Mouse (Mus musculus): ENCODE data around the gene Trim61. TPM values are rescaled to one million over a fixed set of nuclear protein-coding genes. Genes with fewer than 3 reads are reported as not detected.

The Trim61 gene
- polyA plus RNA-seq, 2 experiments = 0.26 TPM; not detected in 1

GRCm38 (mm10) chr8:65062195-65062594 is 43.9 kb upstream of the Trim61 start:
- DNase-seq (ENCODE audit: low spot score) (no peak), ATAC-seq (ENCODE audit: low FRiP score, low read depth) (no peak)
- H3K27ac ChIP-seq (replicated peaks; ENCODE audit: low read depth, low read length) = no peak overlapping the region
- no peak overlapping the region for H3K4me3 ChIP-seq (replicated peaks; ENCODE audit: low read length)
- no peak overlapping the region for H3K9ac ChIP-seq (ENCODE audit: low read depth, low read length, severe bottlenecking)
- H3K36me3 ChIP-seq (ENCODE audit: control insufficient read depth, insufficient read depth, low read length) = no peaks in the 10 kb centered on the region
- H3K4me2 ChIP-seq (replicated peaks; ENCODE audit: low read depth, low read length, severe bottlenecking) = no peak overlapping the region
- WGBS = 78% methylated on average over 4 of the region's 4 CpGs
- no peaks in the 10 kb centered on the region for H3K27me3 ChIP-seq (ENCODE audit: control insufficient read depth, insufficient read depth, low read length)
- H3K4me1 ChIP-seq (ENCODE audit: control insufficient read depth, insufficient read depth, low read length) = no peaks in the 10 kb centered on the region
- H3K9me3 ChIP-seq (ENCODE audit: control insufficient read depth, low read length) = no peaks in the 10 kb centered on the region
- no peak for TF ChIP-seq POLR2A (IDR thresholded peaks at IDR 0.05; ENCODE audit: borderline replicate concordance, extremely low read depth, insufficient read depth, insufficient read length)

DNA sequence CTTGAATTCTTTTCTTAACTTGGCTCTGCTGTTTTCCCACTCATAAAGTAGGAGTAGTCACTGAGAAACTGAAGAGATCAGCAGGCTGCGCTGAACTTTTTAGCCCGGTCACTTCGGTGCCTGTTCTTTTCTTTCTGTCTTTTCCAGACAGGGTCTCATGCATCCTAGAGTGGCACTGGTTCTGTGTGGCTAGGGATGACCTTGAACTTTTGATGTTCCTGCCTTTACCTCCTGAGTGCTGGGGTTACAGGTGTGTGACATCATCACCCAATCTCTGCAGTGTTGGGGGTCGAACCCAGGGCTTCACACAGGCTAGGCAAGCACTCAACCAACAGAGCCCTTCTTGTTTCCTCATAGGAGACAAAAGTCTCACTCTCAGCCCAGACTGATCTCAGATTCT is 38.4 kb upstream of the Trim61 start:
- peaks cover 9% of the 10 kb centered on the region for H3K4me1 ChIP-seq (ENCODE audit: control insufficient read depth, insufficient read depth, low read length)
- no peak for TF ChIP-seq POLR2A (IDR thresholded peaks at IDR 0.05; ENCODE audit: borderline replicate concordance, extremely low read depth, insufficient read depth, insufficient read length)
- no peak overlapping the region for H3K4me3 ChIP-seq (replicated peaks; ENCODE audit: low read length)
- H3K4me2 ChIP-seq (replicated peaks; ENCODE audit: low read depth, low read length, severe bottlenecking) = no peak overlapping the region
- ATAC-seq (ENCODE audit: low FRiP score, low read depth) = no peak
- no peaks in the 10 kb centered on the region for H3K27me3 ChIP-seq (ENCODE audit: control insufficient read depth, insufficient read depth, low read length)
- no peaks in the 10 kb centered on the region for H3K36me3 ChIP-seq (ENCODE audit: control insufficient read depth, insufficient read depth, low read length)
- H3K9me3 ChIP-seq (ENCODE audit: control insufficient read depth, low read length) = no peaks in the 10 kb centered on the region
- 96% methylated on average over 4 of the region's 4 CpGs for WGBS
- no peak overlapping the region for H3K9ac ChIP-seq (ENCODE audit: low read depth, low read length, severe bottlenecking)
- no peak for DNase-seq (ENCODE audit: low spot score)
- no peak overlapping the region for H3K27ac ChIP-seq (replicated peaks; ENCODE audit: low read depth, low read length)

DNA sequence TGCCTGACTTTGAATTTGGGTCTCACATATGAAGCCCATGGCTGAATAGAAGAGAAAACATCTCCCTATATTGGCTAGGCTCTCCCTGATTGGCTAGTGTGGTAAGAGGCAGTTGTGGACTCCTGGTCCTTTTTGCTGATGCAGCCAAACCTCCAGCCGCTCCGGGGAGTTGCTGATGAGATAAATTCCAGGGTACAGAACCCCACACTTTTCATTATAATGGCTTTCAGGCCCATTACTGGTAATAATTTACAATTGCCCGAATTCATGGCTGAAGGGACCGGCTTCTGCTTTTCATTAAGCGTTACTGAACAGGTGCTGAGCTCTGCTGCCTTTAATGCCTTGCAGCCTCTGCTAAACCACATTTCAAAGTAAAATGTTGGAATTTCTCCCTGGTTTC is 35.6 kb upstream of the Trim61 start:
- no peak overlapping the region for H3K9ac ChIP-seq (ENCODE audit: low read depth, low read length, severe bottlenecking)
- peak; percentile 73 for ATAC-seq (ENCODE audit: low FRiP score, low read depth)
- 14% methylated on average over 5 of the region's 5 CpGs for WGBS
- no peaks in the 10 kb centered on the region for H3K36me3 ChIP-seq (ENCODE audit: control insufficient read depth, insufficient read depth, low read length)
- no peaks in the 10 kb centered on the region for H3K27me3 ChIP-seq (ENCODE audit: control insufficient read depth, insufficient read depth, low read length)
- no peak overlapping the region for H3K27ac ChIP-seq (replicated peaks; ENCODE audit: low read depth, low read length)
- H3K4me3 ChIP-seq (replicated peaks; ENCODE audit: low read length) = no peak overlapping the region
- no peak overlapping the region for H3K4me2 ChIP-seq (replicated peaks; ENCODE audit: low read depth, low read length, severe bottlenecking)
- peaks cover 9% of the 10 kb centered on the region for H3K4me1 ChIP-seq (ENCODE audit: control insufficient read depth, insufficient read depth, low read length)
- DNase-seq (ENCODE audit: low spot score) = peak; percentile 63
- no peak for TF ChIP-seq POLR2A (IDR thresholded peaks at IDR 0.05; ENCODE audit: borderline replicate concordance, extremely low read depth, insufficient read depth, insufficient read length)
- no peaks in the 10 kb centered on the region for H3K9me3 ChIP-seq (ENCODE audit: control insufficient read depth, low read length)

DNA sequence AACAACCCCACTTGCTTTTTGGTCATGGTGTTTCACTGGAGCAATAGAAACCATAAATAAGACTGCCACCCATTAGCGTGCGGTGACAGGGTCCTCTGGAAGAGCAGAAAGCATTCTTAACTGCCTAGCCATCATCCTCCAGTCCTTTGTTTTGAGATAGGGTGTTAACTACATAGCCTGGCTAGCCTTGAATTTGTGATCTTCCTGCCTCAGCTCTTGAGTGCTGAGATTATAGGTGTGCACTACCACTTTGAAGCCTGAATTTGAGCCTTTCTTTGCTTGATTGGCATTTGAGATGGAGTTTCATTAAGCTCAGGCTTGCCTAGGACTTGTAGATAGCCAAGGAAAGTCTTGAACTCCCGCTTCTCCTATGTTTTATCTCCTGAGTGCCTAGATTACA is 35.2 kb upstream of the Trim61 start:
- WGBS = 44% methylated on average over 3 of the region's 3 CpGs

DNA sequence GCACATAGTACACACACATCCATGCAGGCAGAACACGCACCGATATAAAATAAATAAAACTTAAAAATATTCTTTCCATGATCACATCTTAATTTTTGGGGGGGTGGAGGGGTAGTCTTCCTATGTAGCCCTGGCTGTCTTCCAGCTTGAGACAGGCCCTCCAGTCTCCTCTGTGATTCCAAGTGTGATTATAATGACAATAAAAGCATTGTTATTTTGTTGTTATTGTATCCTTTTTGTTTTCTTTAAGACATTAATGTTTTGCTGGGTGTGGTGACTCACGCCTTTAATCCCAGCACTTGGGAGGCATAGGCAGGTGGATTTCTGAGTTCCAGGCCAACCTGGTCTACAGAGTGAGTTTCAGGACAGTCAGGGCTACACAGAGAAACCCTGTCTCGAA is 29.5 kb upstream of the Trim61 start:
- Histone ChIP-seq H3K4me1 (ENCODE audit: control insufficient read depth, insufficient read depth, low read length) (no peaks in the 10 kb centered on the region), H3K27ac (replicated peaks; ENCODE audit: low read depth, low read length) (no peak overlapping the region), H3K27me3 (ENCODE audit: control insufficient read depth, insufficient read depth, low read length) (no peaks in the 10 kb centered on the region), H3K4me2 (replicated peaks; ENCODE audit: low read depth, low read length, severe bottlenecking) (no peak overlapping the region), H3K9ac (ENCODE audit: low read depth, low read length, severe bottlenecking) (no peak overlapping the region), H3K4me3 (replicated peaks; ENCODE audit: low read length) (no peak overlapping the region), H3K36me3 (ENCODE audit: control insufficient read depth, insufficient read depth, low read length) (no peaks in the 10 kb centered on the region), H3K9me3 (ENCODE audit: control insufficient read depth, low read length) (no peaks in the 10 kb centered on the region)
- 83% methylated on average over 4 of the region's 4 CpGs for whole genome bisulfite sequencing
- TF ChIP-seq POLR2A (IDR thresholded peaks at IDR 0.05; ENCODE audit: borderline replicate concordance, extremely low read depth, insufficient read depth, insufficient read length) = no peak
- DNase-seq (ENCODE audit: low spot score) = no peak
- ATAC-seq (ENCODE audit: low FRiP score, low read depth) = no peak

More for the DNA sequence above, 35.2 kb upstream of the Trim61 start:
- no peak overlapping the region for H3K4me3 ChIP-seq (replicated peaks; ENCODE audit: low read length)
- TF ChIP-seq POLR2A (IDR thresholded peaks at IDR 0.05; ENCODE audit: borderline replicate concordance, extremely low read depth, insufficient read depth, insufficient read length) = no peak
- no peaks in the 10 kb centered on the region for H3K36me3 ChIP-seq (ENCODE audit: control insufficient read depth, insufficient read depth, low read length)
- peaks cover 9% of the 10 kb centered on the region for H3K4me1 ChIP-seq (ENCODE audit: control insufficient read depth, insufficient read depth, low read length)
- no peaks in the 10 kb centered on the region for H3K9me3 ChIP-seq (ENCODE audit: control insufficient read depth, low read length)
- ATAC-seq (ENCODE audit: low FRiP score, low read depth) (no peak), DNase-seq (ENCODE audit: low spot score) (no peak)
- no peak overlapping the region for H3K4me2 ChIP-seq (replicated peaks; ENCODE audit: low read depth, low read length, severe bottlenecking)
- H3K27me3 ChIP-seq (ENCODE audit: control insufficient read depth, insufficient read depth, low read length) = no peaks in the 10 kb centered on the region
- H3K9ac ChIP-seq (ENCODE audit: low read depth, low read length, severe bottlenecking) = no peak overlapping the region
- no peak overlapping the region for H3K27ac ChIP-seq (replicated peaks; ENCODE audit: low read depth, low read length)

DNA sequence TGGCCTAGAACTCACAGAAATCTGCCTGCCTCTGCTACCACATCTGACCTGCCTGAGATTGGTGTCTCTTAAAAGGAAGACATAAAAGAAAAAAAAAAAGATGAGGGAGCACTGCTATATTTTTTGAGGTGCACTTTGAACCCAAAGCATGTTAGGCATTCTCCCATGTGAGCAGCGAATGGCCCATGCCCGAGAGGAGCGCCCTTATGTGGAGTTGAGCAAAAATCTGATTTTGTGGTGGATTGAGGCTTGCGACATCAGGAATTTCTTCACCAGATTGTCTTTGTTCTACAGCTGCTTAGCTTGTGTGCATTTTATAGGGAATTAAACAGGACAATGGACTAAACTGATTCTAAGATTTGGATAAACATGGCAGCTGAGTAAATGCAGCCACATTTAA is 28.9 kb upstream of the Trim61 start:
- Histone ChIP-seq H3K4me3 (replicated peaks; ENCODE audit: low read length) (no peak overlapping the region), H3K27me3 (ENCODE audit: control insufficient read depth, insufficient read depth, low read length) (no peaks in the 10 kb centered on the region), H3K9me3 (ENCODE audit: control insufficient read depth, low read length) (no peaks in the 10 kb centered on the region), H3K9ac (ENCODE audit: low read depth, low read length, severe bottlenecking) (no peak overlapping the region), H3K27ac (replicated peaks; ENCODE audit: low read depth, low read length) (no peak overlapping the region), H3K36me3 (ENCODE audit: control insufficient read depth, insufficient read depth, low read length) (no peaks in the 10 kb centered on the region), H3K4me1 (ENCODE audit: control insufficient read depth, insufficient read depth, low read length) (no peaks in the 10 kb centered on the region), H3K4me2 (replicated peaks; ENCODE audit: low read depth, low read length, severe bottlenecking) (no peak overlapping the region)
- no peak for TF ChIP-seq POLR2A (IDR thresholded peaks at IDR 0.05; ENCODE audit: borderline replicate concordance, extremely low read depth, insufficient read depth, insufficient read length)
- 87% methylated on average over 4 of the region's 4 CpGs for WGBS
- ATAC-seq (ENCODE audit: low FRiP score, low read depth) = no peak
- no peak for DNase-seq (ENCODE audit: low spot score)

Measured in limb, embryonic 14.5 days (tissue).